Mouse (Mus musculus) heart, embryonic 16.5 days (tissue): ENCODE measurements at regions not wholly inside any gene's neighbourhood (a gene's known extent, or its start where the extent isn't known, plus 50 kb on each side); places are given as distances from the start of the nearest gene placed in this dataset.

ENCODE experiments used
- ATAC-seq: fragments of 200-750 bp; cut with Nextera tagmentation; replicated peaks from 2 replicates; pipeline ENCODE4 v1.8.0; 2017; ENCODE audit warnings: moderate number of reproducible peaks; ENCODE audit not compliant: insufficient read depth, low FRiP score; ENCODE audit errors: extremely low read depth
- H3K27ac ChIP-seq: fragments of 300-500 bp; sonication (generic); 2 replicates; pipeline ENCODE4 v1.5.1; 2014; ENCODE audit warnings: mild to moderate bottlenecking, low read length, control low read depth, moderate library complexity
- H3K27me3 ChIP-seq: fragments of 300-500 bp; sonication (generic); 2 replicates; pipeline ENCODE4 v1.6.1; 2014; ENCODE audit warnings: low read length, mixed read lengths; ENCODE audit not compliant: control insufficient read depth, insufficient read depth
- H3K36me3 ChIP-seq: fragments of 300-500 bp; sonication (generic); 2 replicates; pipeline ENCODE4 v1.6.1; 2014; ENCODE audit not compliant: control insufficient read depth, insufficient read depth
- H3K4me1 ChIP-seq: fragments of 300-500 bp; sonication (generic); 2 replicates; pipeline ENCODE4 v1.6.1; 2014; ENCODE audit warnings: low read length, mixed read lengths; ENCODE audit not compliant: control insufficient read depth, insufficient read depth
- H3K4me2 ChIP-seq: fragments of 300-500 bp; sonication (generic); 2 replicates; pipeline ENCODE4 v1.6.1; 2014; ENCODE audit warnings: low read depth, mild to moderate bottlenecking, control low read depth, low read length
- H3K4me3 ChIP-seq: fragments of 300-500 bp; sonication (generic); 2 replicates; pipeline ENCODE4 v1.5.1; 2014; ENCODE audit warnings: mild to moderate bottlenecking, control low read depth, low read length
- H3K9ac ChIP-seq: fragments of 300-500 bp; sonication (generic); 2 replicates; pipeline ENCODE4 v1.6.1; 2014; ENCODE audit warnings: low read length, control low read depth
- H3K9me3 ChIP-seq: fragments of 300-500 bp; sonication (generic); replicated peaks from 2 replicates; pipeline ENCODE4 v1.6.1; 2016; ENCODE audit warnings: low read length; ENCODE audit not compliant: control insufficient read depth
- WGBS: fragments of 180-500 bp; shearing (Covaris S2); extraction: QIAGEN DNeasy Blood & Tissue Kit; methylation state at CpG from one replicate; pipeline ENCODE4 v1.1.7; 2014; 5-methylcytosine and 5-hydroxymethylcytosine counted together

- WGBS = 58% methylated on average over 15 of the region's 16 CpGs
- no peak overlapping the region for H3K9ac ChIP-seq
- no peak overlapping the region for H3K27ac ChIP-seq
- H3K4me1 ChIP-seq = no peaks in the 10 kb centered on the region
- no peak overlapping the region for H3K4me3 ChIP-seq
- H3K27me3 ChIP-seq = no peaks in the 10 kb centered on the region
- H3K36me3 ChIP-seq = no peaks in the 10 kb centered on the region
- no peak overlapping the region for H3K4me2 ChIP-seq
- no peaks in the 10 kb centered on the region; the same call in 1 of the 2 replicates for H3K9me3 ChIP-seq
- no peak for ATAC-seq
Measured at GRCm38 (mm10) chr13:48717036-48717435, 54.2 kb downstream of the Barx1 start.

GRCm38 (mm10) chr13:48717451-48717850 is 54.7 kb downstream of the Barx1 start:
- Histone ChIP-seq H3K9ac (no peak overlapping the region), H3K27me3 (no peaks in the 10 kb centered on the region), H3K36me3 (no peaks in the 10 kb centered on the region), H3K4me3 (no peak overlapping the region), H3K27ac (no peak overlapping the region), H3K4me1 (no peaks in the 10 kb centered on the region), H3K4me2 (no peak overlapping the region), H3K9me3 (no peaks in the 10 kb centered on the region; the same call in 1 of the 2 replicates)
- WGBS = 76% methylated on average over 10 of the region's 10 CpGs
- no peak for ATAC-seq

- no peak for ATAC-seq
- peaks cover 4% of the 10 kb centered on the region; the same call in 1 of the 2 replicates for H3K9me3 ChIP-seq
- no peak overlapping the region for H3K4me2 ChIP-seq
- H3K27ac ChIP-seq = no peak overlapping the region
- H3K9ac ChIP-seq = no peak overlapping the region
- H3K27me3 ChIP-seq = no peaks in the 10 kb centered on the region
- no peaks in the 10 kb centered on the region for H3K36me3 ChIP-seq
- no peaks in the 10 kb centered on the region for H3K4me1 ChIP-seq
- H3K4me3 ChIP-seq = no peak overlapping the region
- 22% methylated on average over 8 of the region's 8 CpGs for WGBS
Measured at GRCm38 (mm10) chr13:48723676-48724075, 60.9 kb downstream of the Barx1 start.

GRCm38 (mm10) chr13:48726430-48726829 is 63.6 kb downstream of the Barx1 start:
- H3K9me3 ChIP-seq = peaks cover 4% of the 10 kb centered on the region; the same call in 1 of the 2 replicates
- H3K4me3 ChIP-seq = no peak overlapping the region
- WGBS = 25% methylated on average over 4 of the region's 4 CpGs
- H3K36me3 ChIP-seq = no peaks in the 10 kb centered on the region
- no peak overlapping the region for H3K4me2 ChIP-seq
- no peak overlapping the region for H3K27ac ChIP-seq
- no peak overlapping the region for H3K9ac ChIP-seq
- H3K4me1 ChIP-seq = peaks cover 3% of the 10 kb centered on the region; the same call in 1 of the 2 replicates
- peaks cover 20% of the 10 kb centered on the region for H3K27me3 ChIP-seq
- no peak for ATAC-seq

DNA sequence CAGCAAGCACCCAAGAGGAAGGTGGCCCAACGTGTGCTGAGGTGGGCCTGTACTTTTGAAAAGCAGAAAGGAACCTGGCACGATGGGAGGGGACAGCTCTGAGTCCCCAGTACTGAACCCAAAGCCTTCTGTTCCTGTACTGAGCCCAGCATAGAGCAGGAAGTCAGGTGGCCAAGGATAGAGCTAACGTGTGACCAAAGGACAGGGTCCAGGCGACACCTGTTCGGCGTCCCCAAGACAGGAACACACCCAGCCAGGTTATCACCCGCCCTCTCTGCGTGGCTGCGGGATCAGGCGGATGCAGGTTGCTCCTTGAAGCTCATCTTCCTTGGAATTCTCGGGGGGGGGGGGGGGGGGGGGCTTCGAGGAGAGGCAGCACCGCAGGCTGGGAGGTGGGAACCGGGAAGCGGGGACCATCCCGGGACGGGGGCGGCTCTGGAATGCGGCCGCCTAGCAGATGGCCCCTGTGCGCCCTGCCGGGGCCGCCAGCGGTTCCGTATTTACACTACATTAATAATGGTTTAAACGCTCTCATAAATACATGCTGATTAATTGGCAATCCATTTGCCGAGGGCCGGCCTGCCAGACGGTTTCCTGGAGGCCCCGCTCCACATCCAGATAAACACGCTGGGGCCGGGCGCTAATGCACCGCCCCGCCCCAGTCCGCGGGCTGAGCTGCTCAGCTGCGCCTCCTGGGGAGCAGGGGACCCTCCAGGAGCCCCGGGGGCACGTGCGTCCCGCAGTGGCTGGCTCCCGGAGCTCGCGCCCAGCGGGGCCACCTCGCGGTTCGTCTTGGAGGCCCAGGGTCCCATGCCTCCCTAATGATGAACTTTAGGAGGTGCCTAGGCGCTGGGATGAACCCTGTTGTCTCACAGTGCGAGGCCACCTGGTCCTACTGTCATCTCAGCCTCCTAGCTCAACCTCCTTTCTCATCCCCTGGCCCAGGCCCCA is 68.5 kb downstream of the Barx1 start:
- Histone ChIP-seq H3K4me3 (peak overlapping the region; percentile 45), H3K4me2 (peak overlapping the region; percentile 69), H3K9ac (peak overlapping the region; percentile 51; the same call in 1 of the 2 replicates), H3K27ac (no peak overlapping the region), H3K4me1 (peaks cover 10% of the 10 kb centered on the region; the same call in 1 of the 2 replicates), H3K9me3 (no peaks in the 10 kb centered on the region), H3K27me3 (peaks cover 59% of the 10 kb centered on the region), H3K36me3 (no peaks in the 10 kb centered on the region)
- 3% methylated on average over 48 of the region's 51 CpGs for WGBS
- peak; percentile 32; the same call in 1 of the 2 replicates for ATAC-seq

GRCm38 (mm10) chr13:48732168-48732841 is 69.5 kb downstream of the Barx1 start:
- H3K27me3 ChIP-seq = peaks cover 62% of the 10 kb centered on the region
- no peaks in the 10 kb centered on the region for H3K9me3 ChIP-seq
- H3K4me2 ChIP-seq = no peak overlapping the region
- H3K4me3 ChIP-seq = peak overlapping the region; percentile 18; the same call in 1 of the 2 replicates
- H3K27ac ChIP-seq = no peak overlapping the region
- no peaks in the 10 kb centered on the region for H3K36me3 ChIP-seq
- WGBS = 3% methylated on average over 29 of the region's 29 CpGs
- peaks cover 10% of the 10 kb centered on the region; the same call in 1 of the 2 replicates for H3K4me1 ChIP-seq
- ATAC-seq = no peak
- H3K9ac ChIP-seq = no peak overlapping the region

GRCm38 (mm10) chr13:48734985-48735384 is 72.2 kb downstream of the Barx1 start:
- 63% methylated on average over 9 of the region's 9 CpGs for WGBS
- H3K9me3 ChIP-seq = no peaks in the 10 kb centered on the region
- ATAC-seq = no peak
- H3K4me1 ChIP-seq = peaks cover 10% of the 10 kb centered on the region; the same call in 1 of the 2 replicates
- no peak overlapping the region for H3K9ac ChIP-seq
- peaks cover 55% of the 10 kb centered on the region for H3K27me3 ChIP-seq
- H3K36me3 ChIP-seq = no peaks in the 10 kb centered on the region
- H3K4me2 ChIP-seq = no peak overlapping the region
- H3K4me3 ChIP-seq = no peak overlapping the region
- no peak overlapping the region for H3K27ac ChIP-seq

DNA sequence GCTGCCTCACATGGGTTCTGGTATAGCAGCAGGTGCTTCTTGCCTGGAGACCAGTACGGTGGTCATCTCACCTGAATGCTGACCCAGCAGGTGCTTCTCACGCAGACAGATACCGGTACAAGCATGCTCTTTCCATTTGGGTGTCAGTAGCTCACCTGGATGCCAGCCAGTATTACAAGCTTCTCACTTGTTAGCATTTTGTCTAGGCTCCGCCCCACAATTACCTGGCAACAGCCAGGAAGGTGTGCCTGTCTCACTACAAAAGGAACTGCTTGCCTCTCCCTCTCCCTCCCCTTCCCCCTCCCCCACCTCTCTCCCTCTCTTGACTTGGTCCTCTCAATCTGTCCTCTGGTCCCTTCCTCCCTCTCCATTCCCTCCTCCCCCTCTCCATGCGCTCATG is 82.8 kb downstream of the Barx1 start:
- no peak overlapping the region for H3K4me3 ChIP-seq
- peaks cover 8% of the 10 kb centered on the region for H3K27me3 ChIP-seq
- no peaks in the 10 kb centered on the region for H3K9me3 ChIP-seq
- no peak for ATAC-seq
- no peak overlapping the region for H3K4me2 ChIP-seq
- no peak overlapping the region for H3K9ac ChIP-seq
- H3K27ac ChIP-seq = no peak overlapping the region
- H3K4me1 ChIP-seq = no peaks in the 10 kb centered on the region
- no peaks in the 10 kb centered on the region for H3K36me3 ChIP-seq
- WGBS = 53% methylated on average over 5 of the region's 5 CpGs

- no peak overlapping the region for H3K9ac ChIP-seq
- H3K4me2 ChIP-seq = no peak overlapping the region
- ATAC-seq = no peak
- no peak overlapping the region for H3K4me3 ChIP-seq
- H3K27ac ChIP-seq = no peak overlapping the region
- peaks cover 6% of the 10 kb centered on the region for H3K27me3 ChIP-seq
- no peaks in the 10 kb centered on the region for H3K9me3 ChIP-seq
- H3K4me1 ChIP-seq = no peaks in the 10 kb centered on the region
- no peaks in the 10 kb centered on the region for H3K36me3 ChIP-seq
- WGBS = 51% methylated on average over 7 of the region's 7 CpGs
Measured at GRCm38 (mm10) chr13:48746301-48746700, 83.5 kb downstream of the Barx1 start.
